29 mouse cellular contexts compared by ENCODE assay signal in the genomic region with DNA sequence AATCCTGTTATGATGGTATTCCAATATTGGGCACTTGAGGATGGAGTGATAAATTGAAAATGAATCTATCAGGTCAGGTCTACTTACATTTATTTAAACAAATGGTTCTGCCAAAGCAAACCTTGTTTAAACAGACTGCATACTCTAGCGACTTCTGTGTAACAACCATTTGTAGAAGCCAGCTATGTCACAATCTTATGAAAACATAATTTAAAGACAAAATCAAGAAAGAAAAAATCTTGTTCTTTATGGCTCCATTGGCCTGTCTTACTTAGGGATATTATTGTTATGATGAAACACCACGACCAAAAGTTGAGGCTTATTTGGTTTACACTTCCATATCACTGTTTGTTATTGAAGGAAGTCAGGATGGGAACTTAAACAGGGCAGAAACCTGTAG.
"Had no signal": no experiment of that assay in that cellular context is flagged by ENCODE, and none has a peak within 500 bp of the region (broad histone marks: within the 10 kb centered on the region; RNA-seq: fewer than 3 reads in every experiment).

No protein-coding gene starts in this region.

- H3K4me2 ChIP-seq: embryonic facial prominence, embryonic 12.5 days; embryonic facial prominence, embryonic 13.5 days; embryonic facial prominence, embryonic 15.5 days; forebrain, embryonic 12.5 days; forebrain, embryonic 13.5 days; forebrain, embryonic 15.5 days had no signal

- DNase-seq: cerebellum, adult 18-20 months; cerebellum, adult 2 months; cerebellum, adult 8-10 months; cerebellum, adult 9-10 months; cerebellum, adult 9-11 months; cerebellum, postnatal 10 days; cerebellum, postnatal 14 days; cerebellum, postnatal 25 days; cerebellum, postnatal 36 days; embryo, embryonic 11 days; forebrain, postnatal 0 days; gastrocnemius, adult 2 months; gastrocnemius, postnatal 10 days; gastrocnemius, postnatal 14 days; gastrocnemius, postnatal 25 days; gastrocnemius, postnatal 36 days; heart, adult 11 months; heart, adult 2 months had no signal

- H3K36me3 ChIP-seq: embryonic facial prominence, embryonic 10.5 days; embryonic facial prominence, embryonic 12.5 days; embryonic facial prominence, embryonic 13.5 days; embryonic facial prominence, embryonic 15.5 days; forebrain, embryonic 10.5 days; forebrain, embryonic 12.5 days; forebrain, embryonic 15.5 days had no signal

- H3K9me3 ChIP-seq: embryonic facial prominence, embryonic 10.5 days; embryonic facial prominence, embryonic 12.5 days; embryonic facial prominence, embryonic 13.5 days; embryonic facial prominence, embryonic 15.5 days; forebrain, embryonic 10.5 days; forebrain, embryonic 12.5 days; forebrain, embryonic 13.5 days; forebrain, embryonic 15.5 days had no signal

- ATAC-seq: forebrain, embryonic 13.5 days; forebrain, embryonic 14.5 days; forebrain, embryonic 15.5 days; forebrain, embryonic 16.5 days; forebrain, postnatal 0 days had no signal

- H3K27me3 ChIP-seq: embryonic facial prominence, embryonic 12.5 days; embryonic facial prominence, embryonic 15.5 days; forebrain, embryonic 12.5 days; forebrain, embryonic 13.5 days; forebrain, embryonic 15.5 days had no signal

- H3K4me1 ChIP-seq: embryonic facial prominence, embryonic 10.5 days; embryonic facial prominence, embryonic 12.5 days; embryonic facial prominence, embryonic 13.5 days; embryonic facial prominence, embryonic 15.5 days; forebrain, embryonic 10.5 days; forebrain, embryonic 12.5 days; forebrain, embryonic 13.5 days; forebrain, embryonic 15.5 days had no signal

- H3K27ac ChIP-seq: embryonic facial prominence, embryonic 10.5 days; embryonic facial prominence, embryonic 12.5 days; embryonic facial prominence, embryonic 13.5 days; embryonic facial prominence, embryonic 15.5 days; forebrain, embryonic 10.5 days; forebrain, embryonic 12.5 days; forebrain, embryonic 13.5 days; forebrain, embryonic 15.5 days; gastrocnemius, adult 2 months; heart, adult 2 months had no signal

- H3K9ac ChIP-seq: embryonic facial prominence, embryonic 12.5 days; embryonic facial prominence, embryonic 13.5 days; embryonic facial prominence, embryonic 15.5 days; forebrain, embryonic 12.5 days; forebrain, embryonic 13.5 days; forebrain, embryonic 15.5 days; forebrain, postnatal 0 days had no signal

- H3K4me3 ChIP-seq: embryonic facial prominence, embryonic 10.5 days; embryonic facial prominence, embryonic 12.5 days; embryonic facial prominence, embryonic 13.5 days; embryonic facial prominence, embryonic 15.5 days; erythroblast, embryonic 14.5 days; forebrain, embryonic 10.5 days; forebrain, embryonic 12.5 days; forebrain, embryonic 13.5 days; forebrain, embryonic 15.5 days; gastrocnemius, adult 2 months; heart, adult 2 months had no signal
